Mouse (Mus musculus) hindbrain, embryonic 10.5 days (tissue): ENCODE results near the gene Olfm2. TPM values are rescaled to one million over a fixed set of nuclear protein-coding genes. Genes with fewer than 3 reads are reported as not detected.

Source experiments
- DNase-seq: peaks from one replicate; pipeline ENCODE4 v3.0.0-alpha.2; 2017; ENCODE audit warnings: low spot score
- H3K27ac ChIP-seq: fragments of 300-500 bp; sonication (generic); 2 replicates; pipeline ENCODE4 v1.5.1; 2016; ENCODE audit warnings: mild to moderate bottlenecking, moderate library complexity
- H3K27me3 ChIP-seq: fragments of 300-500 bp; sonication (generic); 2 replicates; pipeline ENCODE4 v1.6.1; 2016; ENCODE audit warnings: mild to moderate bottlenecking; ENCODE audit not compliant: poor library complexity, insufficient read depth, severe bottlenecking
- H3K36me3 ChIP-seq: fragments of 300-500 bp; sonication (generic); 2 replicates; pipeline ENCODE4 v1.6.1; 2016; ENCODE audit warnings: mild to moderate bottlenecking, moderate library complexity
- H3K4me1 ChIP-seq: fragments of 300-500 bp; sonication (generic); replicated peaks from 2 replicates; pipeline ENCODE4 v1.6.1; 2016; ENCODE audit warnings: mild to moderate bottlenecking
- H3K4me3 ChIP-seq: fragments of 300-500 bp; sonication (generic); 2 replicates; pipeline ENCODE4 v1.5.1; 2016; ENCODE audit warnings: mild to moderate bottlenecking, moderate library complexity
- H3K9me3 ChIP-seq: fragments of 300-500 bp; sonication (generic); 2 replicates; pipeline ENCODE4 v1.6.1; 2016; ENCODE audit warnings: mild to moderate bottlenecking, moderate library complexity
- WGBS: fragments of 180-500 bp; shearing (Covaris S2); methylation state at CpG from one replicate; pipeline ENCODE4 v1.1.7; 2016; 5-methylcytosine and 5-hydroxymethylcytosine counted together
- polyA plus RNA-seq: library from polyadenylated mRNA; unstranded; fragments of >200 nt; fragmentation: Nextera tagmentation; extraction: Ambion mirVana; gene quantifications from 2 replicates; pipeline ENCODE4 v1.2.1, GENCODE M21; 2016

Gene Olfm2
- polyA plus RNA-seq, 1 experiment from 2014 or later = 76.4 TPM

GRCm38 (mm10) chr9:20685081-20685861, 60.9 kb downstream of the Olfm2 start:
- no peaks in the 10 kb centered on the region; the same call in 1 of the 2 replicates for H3K36me3 ChIP-seq
- H3K4me1 ChIP-seq = peaks cover 25% of the 10 kb centered on the region
- no peaks in the 10 kb centered on the region for H3K27me3 ChIP-seq
- no peak overlapping the region for H3K4me3 ChIP-seq
- no peak overlapping the region for H3K27ac ChIP-seq
- no peak for DNase-seq
- 55% methylated on average over 17 of the region's 17 CpGs for WGBS
- H3K9me3 ChIP-seq = peaks cover 4% of the 10 kb centered on the region; the same call in 1 of the 2 replicates

GRCm38 (mm10) chr9:20682389-20682722, 63.8 kb downstream of the Olfm2 start:
- 68% methylated on average over 2 of the region's 2 CpGs for WGBS
- Histone ChIP-seq H3K4me3 (no peak overlapping the region), H3K36me3 (peaks cover 6% of the 10 kb centered on the region; the same call in 1 of the 2 replicates), H3K27me3 (no peaks in the 10 kb centered on the region), H3K4me1 (peaks cover 22% of the 10 kb centered on the region; the same call in 1 of the 2 replicates), H3K27ac (no peak overlapping the region), H3K9me3 (peaks cover 4% of the 10 kb centered on the region; the same call in 1 of the 2 replicates)
- no peak for DNase-seq

GRCm38 (mm10) chr9:20681546-20682388, 64.4 kb downstream of the Olfm2 start:
- Histone ChIP-seq H3K27me3 (no peaks in the 10 kb centered on the region), H3K27ac (no peak overlapping the region), H3K4me3 (no peak overlapping the region), H3K36me3 (peaks cover 10% of the 10 kb centered on the region; the same call in 1 of the 2 replicates), H3K4me1 (peaks cover 22% of the 10 kb centered on the region; the same call in 1 of the 2 replicates), H3K9me3 (peaks cover 4% of the 10 kb centered on the region; the same call in 1 of the 2 replicates)
- WGBS = 49% methylated on average over 7 of the region's 7 CpGs
- DNase-seq = no peak

- H3K36me3 ChIP-seq = peaks cover 10% of the 10 kb centered on the region; the same call in 1 of the 2 replicates
- H3K27ac ChIP-seq = peak overlapping the region; percentile 60; the same call in 1 of the 2 replicates
- H3K4me3 ChIP-seq = no peak overlapping the region
- peaks cover 21% of the 10 kb centered on the region; the same call in 1 of the 2 replicates for H3K4me1 ChIP-seq
- DNase-seq = no peak
- no peaks in the 10 kb centered on the region for H3K27me3 ChIP-seq
- WGBS = 79% methylated on average over 9 of the region's 9 CpGs
- peaks cover 4% of the 10 kb centered on the region; the same call in 1 of the 2 replicates for H3K9me3 ChIP-seq
Observed at GRCm38 (mm10) chr9:20680378-20680958, 65.7 kb downstream of the Olfm2 start.

GRCm38 (mm10) chr9:20677892-20678291, 68.3 kb downstream of the Olfm2 start:
- H3K9me3 ChIP-seq = peaks cover 4% of the 10 kb centered on the region; the same call in 1 of the 2 replicates
- DNase-seq = no peak
- H3K27me3 ChIP-seq = no peaks in the 10 kb centered on the region
- peaks cover 10% of the 10 kb centered on the region; the same call in 1 of the 2 replicates for H3K36me3 ChIP-seq
- no peak overlapping the region for H3K4me3 ChIP-seq
- H3K27ac ChIP-seq = no peak overlapping the region
- 95% methylated on average over 12 of the region's 12 CpGs for WGBS
- peaks cover 16% of the 10 kb centered on the region; the same call in 1 of the 2 replicates for H3K4me1 ChIP-seq

- Histone ChIP-seq H3K4me3 (no peak overlapping the region), H3K9me3 (no peaks in the 10 kb centered on the region), H3K36me3 (peaks cover 20% of the 10 kb centered on the region), H3K27ac (no peak overlapping the region), H3K4me1 (peaks cover 9% of the 10 kb centered on the region; the same call in 1 of the 2 replicates), H3K27me3 (no peaks in the 10 kb centered on the region)
- WGBS = 90% methylated on average over 16 of the region's 16 CpGs
- no peak for DNase-seq
Observed at GRCm38 (mm10) chr9:20672047-20672446, 74.1 kb downstream of the Olfm2 start.

- Histone ChIP-seq H3K36me3 (peaks cover 42% of the 10 kb centered on the region), H3K4me1 (peaks cover 47% of the 10 kb centered on the region), H3K4me3 (no peak overlapping the region), H3K9me3 (no peaks in the 10 kb centered on the region), H3K27me3 (no peaks in the 10 kb centered on the region), H3K27ac (no peak overlapping the region)
- WGBS = 94% methylated on average over 22 of the region's 22 CpGs
- DNase-seq = no peak
Observed at GRCm38 (mm10) chr9:20668065-20668464, 78.1 kb downstream of the Olfm2 start.

GRCm38 (mm10) chr9:20666510-20667034, 79.6 kb downstream of the Olfm2 start:
- H3K4me3 ChIP-seq = no peak overlapping the region
- peaks cover 47% of the 10 kb centered on the region for H3K36me3 ChIP-seq
- WGBS = 14% methylated on average over 7 of the region's 7 CpGs
- no peak for DNase-seq
- H3K27me3 ChIP-seq = no peaks in the 10 kb centered on the region
- H3K9me3 ChIP-seq = no peaks in the 10 kb centered on the region
- H3K4me1 ChIP-seq = peaks cover 48% of the 10 kb centered on the region
- H3K27ac ChIP-seq = peak overlapping the region; percentile 53; the same call in 1 of the 2 replicates

GRCm38 (mm10) chr9:20665925-20666324, 80.2 kb downstream of the Olfm2 start:
- H3K27ac ChIP-seq = peak overlapping the region; percentile 53

GRCm38 (mm10) chr9:20664982-20665637, 81.0 kb downstream of the Olfm2 start:
- peaks cover 61% of the 10 kb centered on the region for H3K36me3 ChIP-seq

More at GRCm38 (mm10) chr9:20665925-20666324, 80.2 kb downstream of the Olfm2 start:
- WGBS = 28% methylated on average over 8 of the region's 8 CpGs
- DNase-seq = peak; percentile 52
- Histone ChIP-seq H3K4me1 (peaks cover 48% of the 10 kb centered on the region), H3K27me3 (no peaks in the 10 kb centered on the region), H3K9me3 (no peaks in the 10 kb centered on the region), H3K4me3 (no peak overlapping the region), H3K36me3 (peaks cover 53% of the 10 kb centered on the region)

GRCm38 (mm10) chr9:20664366-20664765, 81.8 kb downstream of the Olfm2 start:
- peaks cover 69% of the 10 kb centered on the region for H3K36me3 ChIP-seq
- H3K9me3 ChIP-seq = no peaks in the 10 kb centered on the region
- 68% methylated on average over 2 of the region's 2 CpGs for WGBS
- H3K27ac ChIP-seq = peak overlapping the region; percentile 69
- H3K4me3 ChIP-seq = no peak overlapping the region
- no peaks in the 10 kb centered on the region for H3K27me3 ChIP-seq
- H3K4me1 ChIP-seq = peaks cover 48% of the 10 kb centered on the region
- no peak for DNase-seq

More at GRCm38 (mm10) chr9:20664982-20665637, 81.0 kb downstream of the Olfm2 start:
- H3K9me3 ChIP-seq = no peaks in the 10 kb centered on the region
- H3K4me3 ChIP-seq = no peak overlapping the region
- no peak for DNase-seq
- H3K27ac ChIP-seq = peak overlapping the region; percentile 37
- WGBS = 84% methylated on average over 5 of the region's 5 CpGs
- no peaks in the 10 kb centered on the region for H3K27me3 ChIP-seq
- peaks cover 48% of the 10 kb centered on the region for H3K4me1 ChIP-seq

GRCm38 (mm10) chr9:20663956-20664355, 82.2 kb downstream of the Olfm2 start:
- Histone ChIP-seq H3K9me3 (no peaks in the 10 kb centered on the region), H3K4me1 (peaks cover 48% of the 10 kb centered on the region), H3K27ac (peak overlapping the region; percentile 69), H3K4me3 (no peak overlapping the region), H3K27me3 (no peaks in the 10 kb centered on the region), H3K36me3 (peaks cover 73% of the 10 kb centered on the region)
- no peak for DNase-seq
- 95% methylated on average over 2 of the region's 2 CpGs for WGBS
